ENCODE assay signal across 7 mouse cellular contexts in the genomic region with DNA sequence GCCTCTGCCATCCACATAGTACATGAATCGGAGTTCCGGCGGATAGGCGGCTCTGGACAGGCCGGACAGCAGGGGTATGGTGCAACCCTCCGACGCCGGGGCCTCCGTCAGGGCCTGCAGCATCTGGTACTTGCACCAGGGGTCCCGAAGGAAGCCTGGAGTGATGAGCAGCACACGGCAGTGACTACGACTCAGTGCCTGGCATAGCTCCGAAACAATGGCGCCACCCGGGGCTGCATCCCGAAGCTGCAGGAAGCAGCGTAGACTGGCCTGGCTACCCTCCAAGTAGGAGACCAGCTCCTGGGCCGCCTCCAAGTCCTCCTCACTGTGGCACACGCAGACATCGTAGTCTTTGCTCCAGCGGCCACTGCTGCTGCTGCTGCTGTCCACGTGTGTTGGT. TPM values are rescaled to one million over a fixed set of nuclear protein-coding genes. Genes with fewer than 3 reads are reported as not detected.
DNase-seq lines count a peak whose midpoint lies in the region; ATAC-seq and TF ChIP-seq lines count a peak whose summit lies in the region.

No protein-coding gene starts in this region.

- no peak for TF ChIP-seq EP300 in stomach, postnatal 0 days (optimal IDR thresholded peaks at IDR 0.05)

- peak in 1 of 2 experiments; percentile 63 for DNase-seq in layer of hippocampus, adult 2 months (ENCODE audit: low spot score in 2 of 2)
- DNase-seq in layer of hippocampus, adult 9-10 months (ENCODE audit: low spot score) = no peak
- peak; percentile 23 to 63 for DNase-seq in adrenal gland, postnatal 36 days
- peak; percentile 64 for DNase-seq in left cerebral cortex, postnatal 14 days (ENCODE audit: low spot score in 2 of 2)
- DNase-seq in stomach, postnatal 0 days (ENCODE audit: low spot score) = peak; percentile 22

- TF ChIP-seq CTCF in layer of hippocampus, adult 2 months (conservative IDR thresholded peaks at IDR 0.05) = peak; percentile 42
- no peak; the same call in 1 of the 2 replicates for TF ChIP-seq CTCF in stomach, postnatal 0 days (IDR thresholded peaks at IDR 0.05; ENCODE audit: low read depth)

- WGBS in stomach, postnatal 0 days = 76% methylated on average over 22 of the region's 22 CpGs

- no peaks in the 10 kb centered on the region for H3K27me3 ChIP-seq in stomach, postnatal 0 days (ENCODE audit: control insufficient read depth, insufficient read depth, low read length)

- peak overlapping the region; percentile 30; the same call in 1 of the 2 replicates for H3K4me3 ChIP-seq in layer of hippocampus, adult 2 months
- no peak overlapping the region for H3K4me3 ChIP-seq in stomach, postnatal 0 days (ENCODE audit: low read depth, low read length)

- intact Hi-C loops in left cerebral cortex, postnatal 14 days (cut with DNase I) = no loop called here

- H3K27ac ChIP-seq in layer of hippocampus, adult 2 months = no peak overlapping the region
- no peak overlapping the region for H3K27ac ChIP-seq in stomach, postnatal 0 days (replicated peaks)

- H3K4me1 ChIP-seq in stomach, postnatal 0 days (replicated peaks; ENCODE audit: control insufficient read depth, insufficient read depth) = no peaks in the 10 kb centered on the region

- no peaks in the 10 kb centered on the region for H3K9me3 ChIP-seq in stomach, postnatal 0 days (ENCODE audit: control insufficient read depth, low read length)

- peak; percentile 76 for ATAC-seq in frontal cortex, adult (ENCODE audit: low TSS enrichment)
- ATAC-seq in stomach, postnatal 0 days (ENCODE audit: low FRiP score, low TSS enrichment) = no peak
- ATAC-seq in activated CD4-positive, CD25-positive, alpha-beta regulatory T cell, adult 4 months = no peak

- no peak overlapping the region for H3K4me2 ChIP-seq in stomach, postnatal 0 days (replicated peaks; ENCODE audit: low read depth)

- peaks cover 17% of the 10 kb centered on the region for H3K36me3 ChIP-seq in stomach, postnatal 0 days (ENCODE audit: control insufficient read depth, insufficient read depth, low read length)

- no peak overlapping the region for H3K9ac ChIP-seq in stomach, postnatal 0 days (ENCODE audit: low read length)

RNA-seq across cellular contexts. Expression of a gene that starts 11.3 kb away (rescaled TPM):
- 10 to 100 TPM; 65.4 to 65.6 TPM for total RNA-seq in layer of hippocampus, adult 2 months (2021)
- total RNA-seq in adrenal gland, postnatal 36 days (2021) = 100 to 1,000 TPM; 166 to 172 TPM
- total RNA-seq in left cerebral cortex, postnatal 14 days (2021) = 10 to 100 TPM; 59.9 to 62.4 TPM
- polyA plus RNA-seq in stomach, postnatal 0 days (2015; fragmentation: Nextera tagmentation; extraction: Ambion mirVana) = 115 and 129 TPM in 2 replicates
- polyA plus RNA-seq in activated CD4-positive, CD25-positive, alpha-beta regulatory T cell, adult 4 months (2017; shearing (Covaris generic)) = 10 to 100 TPM; 78.4 to 78.9 TPM

RNA-seq across cellular contexts. Expression of a gene that starts 11.4 kb away (rescaled TPM):
- 1 to 10 TPM; 1.6 to 2.7 TPM for total RNA-seq in layer of hippocampus, adult 2 months (2021)
- 1 to 10 TPM; 5.6 to 6.5 TPM for total RNA-seq in adrenal gland, postnatal 36 days (2021)
- 1 to 10 TPM; 1.8 to 2.7 TPM for total RNA-seq in left cerebral cortex, postnatal 14 days (2021)
- polyA plus RNA-seq in stomach, postnatal 0 days (2015; fragmentation: Nextera tagmentation; extraction: Ambion mirVana) = 12.6 and 13.9 TPM in 2 replicates
- polyA plus RNA-seq in activated CD4-positive, CD25-positive, alpha-beta regulatory T cell, adult 4 months (2017; shearing (Covaris generic)) = 1 to 10 TPM; 5.5 to 6.4 TPM

RNA-seq across cellular contexts. Expression of a gene that starts 12.8 kb away (rescaled TPM):
- 10 to 100 TPM; 20.5 to 21.7 TPM for total RNA-seq in layer of hippocampus, adult 2 months (2021)
- 10 to 100 TPM; 20.0 to 29.3 TPM for total RNA-seq in adrenal gland, postnatal 36 days (2021)
- 10 to 100 TPM; 15.6 to 17.8 TPM for total RNA-seq in left cerebral cortex, postnatal 14 days (2021)
- polyA plus RNA-seq in stomach, postnatal 0 days (2015; fragmentation: Nextera tagmentation; extraction: Ambion mirVana) = 33.7 and 35.3 TPM in 2 replicates
- polyA plus RNA-seq in activated CD4-positive, CD25-positive, alpha-beta regulatory T cell, adult 4 months (2017; shearing (Covaris generic)) = 10 to 100 TPM; 84.9 to 98.4 TPM

RNA-seq across cellular contexts. Expression of a gene that starts 22.2 kb away (rescaled TPM):
- total RNA-seq in layer of hippocampus, adult 2 months (2021) = 10 to 100 TPM; 35.4 to 37.3 TPM
- 10 to 100 TPM; 50.7 to 54.4 TPM for total RNA-seq in adrenal gland, postnatal 36 days (2021)
- 10 to 100 TPM; 36.3 to 37.0 TPM for total RNA-seq in left cerebral cortex, postnatal 14 days (2021)
- polyA plus RNA-seq in stomach, postnatal 0 days (2015; fragmentation: Nextera tagmentation; extraction: Ambion mirVana) = 28.9 and 29.9 TPM in 2 replicates
- polyA plus RNA-seq in activated CD4-positive, CD25-positive, alpha-beta regulatory T cell, adult 4 months (2017; shearing (Covaris generic)) = 10 to 100 TPM; 22.8 to 24.7 TPM
